Mouse (Mus musculus) Muller cell, postnatal 12 days (primary cell): ENCODE data around the gene Gm21671.
"Not testable (repeated sequence)": the region's sequence is repeated elsewhere in the genome, so short reads cannot be mapped to it uniquely, and the experiment has no call there.

Source experiments
- DNase-seq: peaks from one replicate; pipeline ENCODE4 v3.0.0-alpha.2; 2015; ENCODE audit errors: inconsistent ontology term

Gm21671 gene

GRCm38 (mm10) chr5:25954317-25954716 lies at the start of gene Gm21671:
Gene Gm21671 (minus strand): TSS chr5:25954417.
- not testable (repeated sequence) for DNase-seq

- not testable (repeated sequence) for DNase-seq
Measured at GRCm38 (mm10) chr5:25988550-25988949, 34.3 kb upstream of the Gm21671 start, which contains the start of gene Gm21698. Gene Gm21698 (minus strand): TSS chr5:25988650.

- DNase-seq = not testable (repeated sequence)
Measured at GRCm38 (mm10) chr5:25972563-25972962, 18.3 kb upstream of the Gm21671 start, which contains the start of gene Gm21680. Gene Gm21680 (minus strand): TSS chr5:25972663.

- DNase-seq = not testable (repeated sequence)
Measured at GRCm38 (mm10) chr5:25957050-25957449, 2.8 kb upstream of the Gm21671 start.

- not testable (repeated sequence) for DNase-seq
Measured at GRCm38 (mm10) chr5:25956611-25957010, 2.4 kb upstream of the Gm21671 start.

- not testable (repeated sequence) for DNase-seq
Measured at GRCm38 (mm10) chr5:25945391-25945790, 8.8 kb downstream of the Gm21671 start.

GRCm38 (mm10) chr5:25942281-25942680 lies 11.9 kb downstream of the Gm21671 start, which contains the start of gene Gm21663:
Gene Gm21663 (minus strand): TSS chr5:25942381.
- not testable (repeated sequence) for DNase-seq
